Mouse (Mus musculus): ENCODE results near the gene Bcdin3d.

The Bcdin3d gene

GRCm38 (mm10) chr15:99474576-99474926 lies at the start of gene Bcdin3d:
TSS of gene Bcdin3d (minus strand) at chr15:99474730.
- DNase-seq (ENCODE audit: low read depth, low spot score), result peak; percentile 95

GRCm38 (mm10) chr15:99520306-99520705 lies 45.8 kb upstream of the Bcdin3d start:
- no peak for DNase-seq (ENCODE audit: low read depth, low spot score)

GRCm38 (mm10) chr15:99519626-99520025 lies 45.1 kb upstream of the Bcdin3d start:
- DNase-seq (ENCODE audit: low read depth, low spot score), result no peak

GRCm38 (mm10) chr15:99517715-99518114 lies 43.2 kb upstream of the Bcdin3d start:
- no peak for DNase-seq (ENCODE audit: low read depth, low spot score)

GRCm38 (mm10) chr15:99516715-99517114 lies 42.2 kb upstream of the Bcdin3d start:
- no peak for DNase-seq (ENCODE audit: low read depth, low spot score)

GRCm38 (mm10) chr15:99511797-99512525 lies 37.4 kb upstream of the Bcdin3d start:
- no peak for DNase-seq (ENCODE audit: low read depth, low spot score)

- DNase-seq (ENCODE audit: low read depth, low spot score), result no peak
Observed at GRCm38 (mm10) chr15:99510621-99511020, 36.1 kb upstream of the Bcdin3d start.

GRCm38 (mm10) chr15:99509840-99510239 lies 35.3 kb upstream of the Bcdin3d start:
- no peak for DNase-seq (ENCODE audit: low read depth, low spot score)

GRCm38 (mm10) chr15:99505324-99506095 lies 31.0 kb upstream of the Bcdin3d start:
- DNase-seq (ENCODE audit: low read depth, low spot score), result no peak

GRCm38 (mm10) chr15:99503256-99503655 lies 28.7 kb upstream of the Bcdin3d start:
- DNase-seq (ENCODE audit: low read depth, low spot score), result no peak

- peak; percentile 9 for DNase-seq (ENCODE audit: low read depth, low spot score)
Observed at GRCm38 (mm10) chr15:99502311-99502831, 27.8 kb upstream of the Bcdin3d start.

GRCm38 (mm10) chr15:99501292-99502260 lies 27.0 kb upstream of the Bcdin3d start:
- DNase-seq (ENCODE audit: low read depth, low spot score), result peak; percentile 40

GRCm38 (mm10) chr15:99500320-99500719 lies 25.8 kb upstream of the Bcdin3d start:
- DNase-seq (ENCODE audit: low read depth, low spot score), result no peak

GRCm38 (mm10) chr15:99499726-99500125 lies 25.2 kb upstream of the Bcdin3d start:
- no peak for DNase-seq (ENCODE audit: low read depth, low spot score)

GRCm38 (mm10) chr15:99498781-99499180 lies 24.3 kb upstream of the Bcdin3d start:
- no peak for DNase-seq (ENCODE audit: low read depth, low spot score)

- DNase-seq (ENCODE audit: low read depth, low spot score), result no peak
Observed at GRCm38 (mm10) chr15:99498356-99498755, 23.8 kb upstream of the Bcdin3d start.

- no peak for DNase-seq (ENCODE audit: low read depth, low spot score)
Observed at GRCm38 (mm10) chr15:99497527-99498242, 23.2 kb upstream of the Bcdin3d start.

- peak; percentile 77 for DNase-seq (ENCODE audit: low read depth, low spot score)
Observed at GRCm38 (mm10) chr15:99497061-99497460, 22.5 kb upstream of the Bcdin3d start.

- no peak for DNase-seq (ENCODE audit: low read depth, low spot score)
Observed at GRCm38 (mm10) chr15:99484745-99485144, 10.2 kb upstream of the Bcdin3d start.

- DNase-seq (ENCODE audit: low read depth, low spot score), result no peak
Observed at GRCm38 (mm10) chr15:99475814-99476213, 1.3 kb upstream of the Bcdin3d start.
